Mouse (Mus musculus) intestine, embryonic 16.5 days (tissue): ENCODE measurements at regions not wholly inside any gene's neighbourhood (a gene's known extent, or its start where the extent isn't known, plus 50 kb on each side); places are given as distances from the start of the nearest gene placed in this dataset.

ENCODE experiments used
- ATAC-seq: fragments of 200-750 bp; cut with Nextera tagmentation; 2 replicates; pipeline ENCODE4 v1.8.0; 2017; ENCODE audit warnings: moderate TSS enrichment, moderate library complexity
- H3K27ac ChIP-seq: fragments of 300-500 bp; sonication (generic); 2 replicates; pipeline ENCODE4 v1.5.1; 2014; ENCODE audit warnings: mild to moderate bottlenecking, low read length
- H3K27me3 ChIP-seq: fragments of 300-500 bp; sonication (generic); replicated peaks from 2 replicates; pipeline ENCODE4 v1.6.1; 2014; ENCODE audit warnings: low read length, control low read depth, mixed read lengths; ENCODE audit not compliant: control insufficient read depth, insufficient read depth
- H3K36me3 ChIP-seq: fragments of 300-500 bp; sonication (generic); 2 replicates; pipeline ENCODE4 v1.6.1; 2014; ENCODE audit warnings: low read length, control low read depth; ENCODE audit not compliant: control insufficient read depth, insufficient read depth
- H3K4me1 ChIP-seq: fragments of 300-500 bp; sonication (generic); 2 replicates; pipeline ENCODE4 v1.6.1; 2014; ENCODE audit warnings: low read length, control low read depth, mixed read lengths; ENCODE audit not compliant: control insufficient read depth, insufficient read depth
- H3K4me2 ChIP-seq: fragments of 300-500 bp; sonication (generic); 2 replicates; pipeline ENCODE4 v1.6.1; 2014; ENCODE audit warnings: low read depth, low read length, control low read depth
- H3K4me3 ChIP-seq: fragments of 300-500 bp; sonication (generic); 2 replicates; pipeline ENCODE4 v1.5.1; 2014; ENCODE audit warnings: mild to moderate bottlenecking, low read length
- H3K9ac ChIP-seq: fragments of 300-500 bp; sonication (generic); 2 replicates; pipeline ENCODE4 v1.6.1; 2014; ENCODE audit warnings: low read depth, low read length
- H3K9me3 ChIP-seq: fragments of 300-500 bp; sonication (generic); 2 replicates; pipeline ENCODE4 v1.6.1; 2016; ENCODE audit warnings: low read length, control low read depth; ENCODE audit not compliant: control insufficient read depth
- WGBS: fragments of 180-500 bp; shearing (Covaris S2); extraction: QIAGEN DNeasy Blood & Tissue Kit; methylation state at CpG from one replicate; pipeline ENCODE4 v1.1.7; 2014; 5-methylcytosine and 5-hydroxymethylcytosine counted together

DNA sequence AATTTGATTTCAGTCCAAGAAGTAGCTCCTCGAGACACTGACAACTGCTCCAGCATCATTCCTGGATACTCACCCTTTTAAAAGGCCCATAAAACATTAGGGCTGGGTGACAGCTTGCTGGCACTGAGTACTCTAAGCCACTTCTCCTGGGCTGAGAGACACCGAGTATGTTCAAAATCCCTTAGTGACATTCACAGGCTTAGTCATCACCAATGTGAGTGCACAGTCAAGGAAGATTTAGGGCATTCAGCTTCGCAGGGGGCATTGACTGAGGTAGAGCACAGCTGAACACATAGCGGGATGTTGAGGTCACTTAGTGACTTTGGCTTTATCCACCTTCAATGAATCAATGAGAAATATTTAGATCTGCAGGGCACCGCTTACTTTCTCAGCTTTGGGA, 210.8 kb upstream of the Hnrnpa3 start:
- no peak overlapping the region for H3K4me3 ChIP-seq
- no peak overlapping the region for H3K9ac ChIP-seq
- H3K4me2 ChIP-seq: no peak overlapping the region
- H3K9me3 ChIP-seq: no peaks in the 10 kb centered on the region
- no peaks in the 10 kb centered on the region for H3K4me1 ChIP-seq
- WGBS: 60% methylated on average over 5 of the region's 5 CpGs
- no peaks in the 10 kb centered on the region for H3K27me3 ChIP-seq
- ATAC-seq: no peak
- H3K36me3 ChIP-seq: no peaks in the 10 kb centered on the region
- no peak overlapping the region for H3K27ac ChIP-seq

DNA sequence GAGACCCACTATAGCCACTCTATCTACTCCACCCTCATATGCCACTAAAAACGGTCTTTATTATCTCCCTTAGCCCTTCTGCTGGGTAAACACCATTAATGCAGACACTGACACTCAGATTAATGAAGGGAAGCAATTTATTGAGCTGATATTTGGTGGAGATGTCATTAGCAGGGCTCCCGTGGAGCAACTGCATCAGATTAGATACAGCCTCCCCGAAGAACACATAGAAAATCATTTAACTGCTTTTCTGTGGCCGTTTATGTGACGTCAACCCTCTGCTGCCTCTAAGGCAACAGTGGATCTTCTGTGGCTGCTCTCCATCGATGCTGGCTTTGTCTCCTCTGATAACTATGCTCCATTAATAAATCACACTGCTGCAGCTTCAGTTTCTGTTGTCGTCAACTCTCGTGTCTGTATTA, 207.2 kb upstream of the Hnrnpa3 start:
- Histone ChIP-seq H3K4me3 (no peak overlapping the region), H3K4me2 (no peak overlapping the region), H3K4me1 (no peaks in the 10 kb centered on the region), H3K27ac (no peak overlapping the region), H3K27me3 (no peaks in the 10 kb centered on the region), H3K9me3 (no peaks in the 10 kb centered on the region), H3K9ac (no peak overlapping the region), H3K36me3 (no peaks in the 10 kb centered on the region)
- no peak for ATAC-seq
- 39% methylated on average over 8 of the region's 8 CpGs for WGBS

DNA sequence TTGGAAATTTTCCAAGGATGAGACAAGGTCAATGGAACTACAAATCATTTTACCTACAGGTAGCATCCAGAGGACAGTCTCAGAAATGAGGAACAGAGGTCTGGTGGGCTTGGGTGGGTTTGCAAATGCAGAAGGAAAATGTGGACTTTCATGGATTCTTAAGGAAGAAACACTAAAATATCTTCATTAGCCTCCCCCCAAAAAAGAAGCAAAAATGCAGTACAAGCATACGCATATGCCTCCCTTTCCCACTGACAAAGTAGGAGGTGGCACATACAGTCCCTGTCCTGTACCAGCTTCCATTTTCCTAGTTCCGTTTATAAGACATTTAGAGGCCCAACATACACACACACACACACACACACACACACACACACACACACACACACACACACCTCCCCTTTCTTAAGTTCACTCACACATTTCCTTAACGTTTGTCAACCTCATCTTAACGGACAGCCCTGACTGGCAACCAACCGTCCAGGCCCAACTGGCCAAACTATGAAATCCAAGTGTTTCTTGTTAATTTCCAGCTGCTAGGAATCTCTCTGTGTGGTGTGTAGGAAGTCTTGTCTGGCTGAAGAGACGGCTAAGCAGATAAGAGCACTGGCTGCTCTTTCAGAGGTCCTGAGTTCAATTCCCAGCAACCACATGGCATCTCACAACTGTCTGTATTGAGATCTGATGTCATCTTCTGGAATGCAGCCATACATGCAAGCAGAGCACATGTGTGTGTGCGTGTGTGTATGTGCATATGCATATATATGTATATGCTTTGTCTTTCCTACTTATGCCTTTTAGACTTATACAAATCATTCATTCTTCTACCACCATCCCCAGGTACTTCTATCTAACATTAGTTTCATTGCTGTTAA, 206.6 kb upstream of the Hnrnpa3 start:
- Histone ChIP-seq H3K4me3 (no peak overlapping the region), H3K36me3 (no peaks in the 10 kb centered on the region), H3K4me1 (no peaks in the 10 kb centered on the region), H3K27ac (no peak overlapping the region), H3K27me3 (no peaks in the 10 kb centered on the region), H3K9ac (no peak overlapping the region), H3K4me2 (no peak overlapping the region), H3K9me3 (no peaks in the 10 kb centered on the region)
- no peak for ATAC-seq
- 82% methylated on average over 7 of the region's 7 CpGs for WGBS

DNA sequence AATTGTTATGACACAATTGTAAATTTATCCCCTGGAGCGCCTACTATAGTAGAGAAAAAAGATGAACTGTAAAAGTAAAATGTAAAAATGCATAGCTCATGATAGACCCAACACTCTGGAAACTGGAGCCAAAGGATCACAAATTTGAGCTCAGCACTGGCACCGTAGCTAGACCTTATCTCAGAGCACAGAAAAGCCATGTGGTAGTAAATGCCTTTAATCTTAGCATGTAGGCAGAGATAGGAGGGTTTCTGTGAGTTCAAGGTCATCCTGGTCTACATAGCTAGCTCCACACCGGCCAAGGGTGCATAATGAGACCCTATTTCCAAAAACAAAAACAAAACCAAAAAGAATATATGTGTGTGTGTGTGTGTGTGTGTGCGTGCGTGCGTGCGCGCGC, 203.6 kb upstream of the Hnrnpa3 start:
- H3K4me3 ChIP-seq: no peak overlapping the region
- H3K9ac ChIP-seq: no peak overlapping the region
- H3K36me3 ChIP-seq: no peaks in the 10 kb centered on the region
- no peak overlapping the region for H3K27ac ChIP-seq
- no peak overlapping the region for H3K4me2 ChIP-seq
- ATAC-seq: no peak
- no peaks in the 10 kb centered on the region for H3K9me3 ChIP-seq
- WGBS: 91% methylated on average over 9 of the region's 9 CpGs
- H3K4me1 ChIP-seq: no peaks in the 10 kb centered on the region
- no peaks in the 10 kb centered on the region for H3K27me3 ChIP-seq

DNA sequence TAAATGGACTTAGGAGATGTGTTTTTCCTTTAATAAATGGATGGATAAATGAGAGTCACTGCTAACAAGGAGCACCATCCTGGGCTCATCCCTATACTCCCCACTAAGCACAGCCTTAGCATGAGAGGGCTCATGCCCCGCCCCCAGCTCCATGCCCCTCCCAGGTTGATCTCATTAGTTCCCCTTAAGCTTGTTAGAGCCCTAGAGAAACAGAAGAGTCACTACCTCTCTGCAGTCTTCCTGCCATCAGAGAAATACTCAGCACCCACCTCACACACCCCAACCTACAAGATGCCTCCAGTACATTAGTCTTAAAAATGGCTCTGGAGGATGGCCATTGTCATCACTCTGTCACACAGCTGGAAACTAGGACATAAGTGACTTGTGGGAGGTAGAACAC, 202.8 kb upstream of the Hnrnpa3 start:
- Histone ChIP-seq H3K27ac (no peak overlapping the region), H3K36me3 (no peaks in the 10 kb centered on the region), H3K27me3 (no peaks in the 10 kb centered on the region), H3K4me1 (no peaks in the 10 kb centered on the region), H3K9ac (no peak overlapping the region), H3K4me3 (no peak overlapping the region), H3K9me3 (no peaks in the 10 kb centered on the region), H3K4me2 (no peak overlapping the region)
- no peak for ATAC-seq
- 78% methylated on average over 1 of the region's 1 CpGs for WGBS

DNA sequence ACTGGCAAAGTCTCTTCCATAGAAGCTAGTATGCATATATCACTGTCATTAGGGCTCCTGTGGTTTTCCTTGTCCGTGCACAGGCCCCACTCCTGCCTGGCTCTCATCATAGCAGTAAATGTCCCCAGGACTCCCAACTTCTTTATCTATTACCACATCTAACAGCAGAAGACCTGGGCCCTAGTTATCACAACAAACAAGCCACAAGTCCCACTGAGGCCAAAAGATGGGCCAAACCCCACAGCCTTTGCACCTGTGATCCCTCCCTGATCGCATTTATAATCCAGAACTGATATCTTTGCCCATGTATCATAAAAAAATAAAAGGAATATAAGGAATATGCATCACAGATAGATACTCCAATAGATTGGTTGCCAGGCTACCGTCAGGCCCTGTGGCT, 201.6 kb upstream of the Hnrnpa3 start:
- no peak for ATAC-seq
- no peaks in the 10 kb centered on the region for H3K27me3 ChIP-seq
- no peak overlapping the region for H3K27ac ChIP-seq
- H3K4me3 ChIP-seq: no peak overlapping the region
- no peaks in the 10 kb centered on the region for H3K36me3 ChIP-seq
- H3K9me3 ChIP-seq: no peaks in the 10 kb centered on the region
- 86% methylated on average over 3 of the region's 3 CpGs for WGBS
- no peaks in the 10 kb centered on the region for H3K4me1 ChIP-seq
- H3K4me2 ChIP-seq: no peak overlapping the region
- no peak overlapping the region for H3K9ac ChIP-seq

DNA sequence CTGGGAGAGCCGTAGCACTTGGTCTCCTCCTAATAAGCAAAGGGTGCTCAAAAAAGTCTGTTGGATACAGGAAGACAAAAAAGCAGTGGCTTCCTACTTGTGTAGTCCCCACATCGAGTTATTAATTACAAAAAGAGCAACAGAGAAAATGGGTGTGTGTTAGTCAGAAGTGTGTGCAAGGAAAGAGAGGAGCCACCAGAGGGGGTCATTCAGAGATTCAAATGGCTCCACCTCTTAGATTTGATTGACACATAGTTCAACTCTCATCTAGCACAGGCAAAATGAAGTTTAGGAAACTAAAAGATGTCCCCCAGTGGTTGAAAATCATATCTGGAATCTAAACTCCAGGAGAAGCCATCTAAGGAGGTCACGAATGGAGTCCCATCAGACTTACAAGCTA, 200.2 kb upstream of the Hnrnpa3 start:
- Histone ChIP-seq H3K4me2 (no peak overlapping the region), H3K36me3 (no peaks in the 10 kb centered on the region), H3K4me3 (no peak overlapping the region), H3K4me1 (no peaks in the 10 kb centered on the region), H3K9me3 (no peaks in the 10 kb centered on the region), H3K27ac (no peak overlapping the region), H3K27me3 (no peaks in the 10 kb centered on the region), H3K9ac (no peak overlapping the region)
- no peak for ATAC-seq
- WGBS: 80% methylated on average over 3 of the region's 3 CpGs

DNA sequence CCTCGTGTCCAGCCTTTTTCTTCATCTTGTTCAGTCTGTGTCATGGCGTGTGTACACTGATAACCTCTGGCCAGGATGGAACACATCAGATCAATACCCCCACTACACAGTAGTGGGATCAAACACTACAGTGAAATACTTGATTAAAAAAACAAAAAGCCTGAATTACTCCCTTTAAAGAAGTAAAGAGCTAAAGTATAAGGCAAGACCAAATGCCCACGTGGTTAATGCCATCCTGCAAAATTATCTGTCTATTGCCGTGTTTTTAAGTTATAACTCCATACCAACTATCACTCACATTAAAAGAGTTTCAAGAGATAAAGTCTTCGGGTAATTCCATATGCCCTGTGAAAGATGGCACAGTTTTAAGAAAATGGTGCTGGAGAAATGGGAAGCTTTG, 198.6 kb upstream of the Hnrnpa3 start:
- 80% methylated on average over 5 of the region's 5 CpGs for WGBS
- no peaks in the 10 kb centered on the region for H3K4me1 ChIP-seq

DNA sequence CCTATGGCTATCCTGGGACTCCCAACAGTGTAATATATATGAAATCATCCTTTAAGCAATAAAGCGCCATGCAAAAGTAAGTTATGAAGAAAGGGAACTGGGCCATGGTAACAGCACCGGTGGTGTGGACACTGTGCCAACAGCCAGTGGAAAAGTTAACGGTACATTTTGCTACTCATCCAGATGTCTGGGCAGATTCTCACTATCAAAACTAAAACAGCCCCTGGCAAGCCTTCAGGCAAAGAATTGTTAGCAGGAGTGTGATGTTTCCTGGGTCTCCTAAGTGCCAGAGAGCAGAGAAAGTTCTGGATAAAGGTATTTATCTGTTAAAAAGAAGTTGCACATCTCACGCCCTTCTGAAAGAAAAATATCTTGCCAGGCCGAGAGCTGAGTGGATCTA, 198.0 kb upstream of the Hnrnpa3 start:
- no peak overlapping the region for H3K27ac ChIP-seq
- no peak overlapping the region for H3K4me2 ChIP-seq
- H3K27me3 ChIP-seq: no peaks in the 10 kb centered on the region
- H3K4me3 ChIP-seq: no peak overlapping the region
- H3K9me3 ChIP-seq: no peaks in the 10 kb centered on the region
- WGBS: 77% methylated on average over 5 of the region's 5 CpGs
- no peaks in the 10 kb centered on the region for H3K4me1 ChIP-seq
- no peak overlapping the region for H3K9ac ChIP-seq
- no peaks in the 10 kb centered on the region for H3K36me3 ChIP-seq
- ATAC-seq: no peak

More for the DNA sequence above, 198.6 kb upstream of the Hnrnpa3 start:
- no peak for ATAC-seq
- H3K27me3 ChIP-seq: no peaks in the 10 kb centered on the region
- H3K4me2 ChIP-seq: no peak overlapping the region
- H3K27ac ChIP-seq: no peak overlapping the region
- H3K9me3 ChIP-seq: no peaks in the 10 kb centered on the region
- H3K4me3 ChIP-seq: no peak overlapping the region
- no peak overlapping the region for H3K9ac ChIP-seq
- no peaks in the 10 kb centered on the region for H3K36me3 ChIP-seq
